12 mouse cellular contexts compared by ENCODE assay signal in genomic region chr1:42692221-42692620, GRCm38 (mm10). TPM values are rescaled to one million over a fixed set of nuclear protein-coding genes. Genes with fewer than 3 reads are reported as not detected.
DNase-seq lines count a peak whose midpoint lies in the region; ATAC-seq and TF ChIP-seq lines count a peak whose summit lies in the region.
"Had no signal": no experiment of that assay in that cellular context is flagged by ENCODE, and none has a peak within 500 bp of the region (broad histone marks: within the 10 kb centered on the region; RNA-seq: fewer than 3 reads in every experiment).

No protein-coding gene starts in this region.

- no peak for ATAC-seq in forebrain, embryonic 12.5 days (ENCODE audit: low FRiP score)

- H3K27me3 ChIP-seq in forebrain, embryonic 12.5 days = no peaks in the 10 kb centered on the region; the same call in 1 of the 2 replicates
- H3K27me3 ChIP-seq in midbrain, embryonic 10.5 days (ENCODE audit: low read depth, poor library complexity, severe bottlenecking) = peaks cover 49% of the 10 kb centered on the region

- WGBS in forebrain, embryonic 12.5 days = 0% methylated on average over 1 of the region's 1 CpGs
- WGBS in midbrain, embryonic 10.5 days = 0% methylated on average over 1 of the region's 1 CpGs
- 75% methylated on average over 1 of the region's 1 CpGs for WGBS in olfactory bulb, adult 2 months

- H3K4me1 ChIP-seq in forebrain, embryonic 12.5 days = peaks cover 32% of the 10 kb centered on the region
- peaks cover 39% of the 10 kb centered on the region for H3K4me1 ChIP-seq in midbrain, embryonic 10.5 days
- H3K4me1 ChIP-seq in olfactory bulb, adult 2 months (ENCODE audit: control insufficient read depth, insufficient read depth, low read length) = peaks cover 25% of the 10 kb centered on the region

- peaks cover under 1% of the 10 kb centered on the region; the same call in 1 of the 2 replicates for H3K36me3 ChIP-seq in forebrain, embryonic 12.5 days (replicated peaks)
- H3K36me3 ChIP-seq in midbrain, embryonic 10.5 days = peaks cover 4% of the 10 kb centered on the region
- H3K36me3 ChIP-seq: heart, embryonic 10.5 days; stomach, embryonic 15.5 days had no signal

- H3K9ac ChIP-seq in forebrain, embryonic 12.5 days = peak overlapping the region; percentile 79
- H3K9ac ChIP-seq: stomach, embryonic 15.5 days had no signal

- no peaks in the 10 kb centered on the region for H3K9me3 ChIP-seq in forebrain, embryonic 12.5 days
- H3K9me3 ChIP-seq in midbrain, embryonic 10.5 days (replicated peaks) = no peaks in the 10 kb centered on the region
- H3K9me3 ChIP-seq: heart, embryonic 10.5 days; stomach, embryonic 15.5 days had no signal

- no peak for TF ChIP-seq CTCF in layer of hippocampus, adult 2 months (conservative IDR thresholded peaks at IDR 0.05)
- TF ChIP-seq CTCF in olfactory bulb, adult 2 months (IDR thresholded peaks at IDR 0.05; ENCODE audit: insufficient read depth, low read depth, low read length) = no peak

- DNase-seq in layer of hippocampus, adult 2 months (ENCODE audit: low spot score in 2 of 2) = no peak
- DNase-seq in layer of hippocampus, postnatal 10 days (ENCODE audit: low spot score in 2 of 2) = no peak
- peak; percentile 43 for DNase-seq in midbrain, embryonic 10.5 days (ENCODE audit: low spot score)
- no peak for DNase-seq in spleen, postnatal 14 days (ENCODE audit: low spot score in 2 of 2)
- no peak for DNase-seq in cerebellum, postnatal 14 days
- DNase-seq: cerebellum, adult 9-11 months had no signal

- TF ChIP-seq POLR2A in olfactory bulb, adult 2 months (IDR thresholded peaks at IDR 0.05; ENCODE audit: insufficient read depth, low read depth, low read length) = no peak

- peak overlapping the region; percentile 94 for H3K4me2 ChIP-seq in forebrain, embryonic 12.5 days
- H3K4me2 ChIP-seq: stomach, embryonic 15.5 days had no signal

- H3K27ac ChIP-seq in layer of hippocampus, adult 2 months = peak overlapping the region; percentile 98
- peak overlapping the region; percentile 99 for H3K27ac ChIP-seq in forebrain, embryonic 12.5 days
- peak overlapping the region; percentile 99 for H3K27ac ChIP-seq in midbrain, embryonic 10.5 days (replicated peaks)
- peak overlapping the region; percentile 62; the same call in 1 of the 2 replicates for H3K27ac ChIP-seq in olfactory bulb, adult 2 months (ENCODE audit: insufficient read depth, low read depth, low read length)
- H3K27ac ChIP-seq: heart, embryonic 10.5 days; stomach, embryonic 15.5 days had no signal

- peak overlapping the region; percentile 75 for H3K4me3 ChIP-seq in layer of hippocampus, adult 2 months
- peak overlapping the region; percentile 99 for H3K4me3 ChIP-seq in forebrain, embryonic 12.5 days (replicated peaks)
- peak overlapping the region; percentile 99 for H3K4me3 ChIP-seq in midbrain, embryonic 10.5 days
- H3K4me3 ChIP-seq in olfactory bulb, adult 2 months (ENCODE audit: insufficient read depth, low read depth, low read length) = peak overlapping the region; percentile 29; the same call in 1 of the 2 replicates
- H3K4me3 ChIP-seq: heart, embryonic 10.5 days; stomach, embryonic 15.5 days had no signal

RNA-seq across cellular contexts. Expression of gene Pou3f3, which starts 3.3 kb away (rescaled TPM):
- 10 to 100 TPM; 60.7 to 66.4 TPM for total RNA-seq in layer of hippocampus, adult 2 months (2021)
- 10 to 100 TPM; 60.7 to 69.3 TPM for total RNA-seq in layer of hippocampus, postnatal 10 days (2021)
- polyA plus RNA-seq in forebrain, embryonic 12.5 days (2016; fragmentation: Nextera tagmentation; extraction: Ambion mirVana) = 38.2 and 46.0 TPM in 2 replicates
- polyA plus RNA-seq in midbrain, embryonic 10.5 days (2016; fragmentation: Nextera tagmentation; extraction: Ambion mirVana) = 18.2 and 22.2 TPM in 2 replicates
- polyA plus RNA-seq in olfactory bulb, adult 2 months (2012; ENCODE audit: insufficient read depth, insufficient read length, low replicate concordance, missing spikeins) = not detected in 2 replicates
- total RNA-seq: megakaryocyte-erythroid progenitor cell, adult 5-6 weeks had no signal
- polyA plus RNA-seq: liver, embryonic 16.5 days had no signal

Comparison
In these comparisons a context has a peak if more than half of its experiments do, and no peak if none do; other contexts are left out.
1. H3K4me3 ChIP-seq: peak in every context shown above with its lines; median percentile 99 in forebrain, embryonic 12.5 days; 99 in midbrain, embryonic 10.5 days; 75 in layer of hippocampus, adult 2 months; 29 in olfactory bulb, adult 2 months.